Mouse (Mus musculus): ENCODE measurements around the gene Ppard. TPM values are rescaled to one million over a fixed set of nuclear protein-coding genes. Genes with fewer than 3 reads are reported as not detected.
A peak's percentile ranks its signal among the peaks of the same experiment; 100 is the strongest.

The Ppard gene
- polyA plus RNA-seq, 1 experiment from 2014 or later = 1.7 TPM

- Histone ChIP-seq H3K4me1 (ENCODE audit: control insufficient read depth, insufficient read depth, low read length) (peaks cover 3% of the 10 kb centered on the region; the same call in 1 of the 2 replicates), H3K9ac (ENCODE audit: low read length) (no peak overlapping the region), H3K36me3 (ENCODE audit: control insufficient read depth, insufficient read depth, low read length) (no peaks in the 10 kb centered on the region), H3K27me3 (ENCODE audit: control insufficient read depth, insufficient read depth, low read length) (no peaks in the 10 kb centered on the region), H3K4me3 (ENCODE audit: low read depth, low read length) (no peak overlapping the region), H3K9me3 (ENCODE audit: control insufficient read depth, low read length) (no peaks in the 10 kb centered on the region), H3K4me2 (no peak overlapping the region), H3K27ac (ENCODE audit: low read depth, low read length) (no peak overlapping the region)
- no peak for ATAC-seq (ENCODE audit: low FRiP score)
- DNase-seq (ENCODE audit: low spot score, missing footprints) = no peak
- 81% methylated on average over 4 of the region's 4 CpGs for WGBS
Observed at GRCm38 (mm10) chr17:28293716-28294115, 61.2 kb downstream of the Ppard start.

- Histone ChIP-seq H3K36me3 (ENCODE audit: control insufficient read depth, insufficient read depth, low read length) (no peaks in the 10 kb centered on the region), H3K4me2 (no peak overlapping the region), H3K4me3 (ENCODE audit: low read depth, low read length) (no peak overlapping the region), H3K27ac (ENCODE audit: low read depth, low read length) (no peak overlapping the region; the same call in 1 of the 2 replicates), H3K4me1 (ENCODE audit: control insufficient read depth, insufficient read depth, low read length) (peaks cover 5% of the 10 kb centered on the region), H3K9me3 (ENCODE audit: control insufficient read depth, low read length) (no peaks in the 10 kb centered on the region), H3K27me3 (ENCODE audit: control insufficient read depth, insufficient read depth, low read length) (no peaks in the 10 kb centered on the region), H3K9ac (ENCODE audit: low read length) (no peak overlapping the region)
- 73% methylated on average over 17 of the region's 17 CpGs for WGBS
- ATAC-seq (ENCODE audit: low FRiP score) = no peak
- no peak for DNase-seq (ENCODE audit: low spot score, missing footprints)
Observed at GRCm38 (mm10) chr17:28294449-28295333, 62.2 kb downstream of the Ppard start.

GRCm38 (mm10) chr17:28298888-28299287 is 66.4 kb downstream of the Ppard start:
- Histone ChIP-seq H3K27ac (ENCODE audit: low read depth, low read length) (no peak overlapping the region), H3K9me3 (ENCODE audit: control insufficient read depth, low read length) (no peaks in the 10 kb centered on the region), H3K4me2 (no peak overlapping the region), H3K4me1 (ENCODE audit: control insufficient read depth, insufficient read depth, low read length) (peaks cover 13% of the 10 kb centered on the region), H3K4me3 (ENCODE audit: low read depth, low read length) (no peak overlapping the region), H3K9ac (ENCODE audit: low read length) (no peak overlapping the region), H3K27me3 (ENCODE audit: control insufficient read depth, insufficient read depth, low read length) (no peaks in the 10 kb centered on the region), H3K36me3 (ENCODE audit: control insufficient read depth, insufficient read depth, low read length) (no peaks in the 10 kb centered on the region)
- 94% methylated on average over 17 of the region's 17 CpGs for WGBS
- DNase-seq (ENCODE audit: low spot score, missing footprints) (no peak), ATAC-seq (ENCODE audit: low FRiP score) (no peak)

GRCm38 (mm10) chr17:28299669-28300320 is 67.3 kb downstream of the Ppard start:
- 0 out of 2 replicates have a peak overlapping the region, but pooled peaks have one; percentile 24 for H3K9ac ChIP-seq (ENCODE audit: low read length)
- 52% methylated on average over 10 of the region's 11 CpGs for WGBS
- no peak overlapping the region for H3K4me3 ChIP-seq (ENCODE audit: low read depth, low read length)
- DNase-seq (ENCODE audit: low spot score, missing footprints) (no peak), ATAC-seq (ENCODE audit: low FRiP score) (no peak)
- no peaks in the 10 kb centered on the region for H3K9me3 ChIP-seq (ENCODE audit: control insufficient read depth, low read length)
- H3K27ac ChIP-seq (ENCODE audit: low read depth, low read length) = no peak overlapping the region; the same call in 1 of the 2 replicates
- peaks cover 10% of the 10 kb centered on the region for H3K4me1 ChIP-seq (ENCODE audit: control insufficient read depth, insufficient read depth, low read length)
- H3K4me2 ChIP-seq = no peak overlapping the region
- H3K36me3 ChIP-seq (ENCODE audit: control insufficient read depth, insufficient read depth, low read length) = no peaks in the 10 kb centered on the region
- no peaks in the 10 kb centered on the region for H3K27me3 ChIP-seq (ENCODE audit: control insufficient read depth, insufficient read depth, low read length)

- H3K27me3 ChIP-seq (ENCODE audit: control insufficient read depth, insufficient read depth, low read length) = no peaks in the 10 kb centered on the region
- H3K27ac ChIP-seq (ENCODE audit: low read depth, low read length) = no peak overlapping the region; the same call in 1 of the 2 replicates
- H3K36me3 ChIP-seq (ENCODE audit: control insufficient read depth, insufficient read depth, low read length) = no peaks in the 10 kb centered on the region
- peak overlapping the region; percentile 9; the same call in 1 of the 2 replicates for H3K9ac ChIP-seq (ENCODE audit: low read length)
- peaks cover 10% of the 10 kb centered on the region for H3K4me1 ChIP-seq (ENCODE audit: control insufficient read depth, insufficient read depth, low read length)
- no peak overlapping the region for H3K4me3 ChIP-seq (ENCODE audit: low read depth, low read length)
- DNase-seq (ENCODE audit: low spot score, missing footprints) (no peak), ATAC-seq (ENCODE audit: low FRiP score) (no peak)
- no peak overlapping the region for H3K4me2 ChIP-seq
- WGBS = 24% methylated on average over 9 of the region's 9 CpGs
- H3K9me3 ChIP-seq (ENCODE audit: control insufficient read depth, low read length) = no peaks in the 10 kb centered on the region
Observed at GRCm38 (mm10) chr17:28300323-28300722, 67.8 kb downstream of the Ppard start.

GRCm38 (mm10) chr17:28300850-28301249 is 68.3 kb downstream of the Ppard start:
- ATAC-seq (ENCODE audit: low FRiP score) = no peak

GRCm38 (mm10) chr17:28305172-28305571 is 72.7 kb downstream of the Ppard start:
- no peaks in the 10 kb centered on the region for H3K27me3 ChIP-seq (ENCODE audit: control insufficient read depth, insufficient read depth, low read length)
- no peak for ATAC-seq (ENCODE audit: low FRiP score)
- no peak overlapping the region for H3K27ac ChIP-seq (ENCODE audit: low read depth, low read length)
- no peak overlapping the region for H3K4me2 ChIP-seq
- H3K4me1 ChIP-seq (ENCODE audit: control insufficient read depth, insufficient read depth, low read length) = peaks cover 8% of the 10 kb centered on the region
- no peaks in the 10 kb centered on the region for H3K9me3 ChIP-seq (ENCODE audit: control insufficient read depth, low read length)
- H3K36me3 ChIP-seq (ENCODE audit: control insufficient read depth, insufficient read depth, low read length) = no peaks in the 10 kb centered on the region
- H3K9ac ChIP-seq (ENCODE audit: low read length) = no peak overlapping the region
- DNase-seq (ENCODE audit: low spot score, missing footprints) = no peak
- no peak overlapping the region for H3K4me3 ChIP-seq (ENCODE audit: low read depth, low read length)
- WGBS = 54% methylated on average over 10 of the region's 10 CpGs

More at GRCm38 (mm10) chr17:28300850-28301249, 68.3 kb downstream of the Ppard start:
- H3K4me1 ChIP-seq (ENCODE audit: control insufficient read depth, insufficient read depth, low read length) = peaks cover 10% of the 10 kb centered on the region
- WGBS = 63% methylated on average over 3 of the region's 3 CpGs
- H3K9me3 ChIP-seq (ENCODE audit: control insufficient read depth, low read length) = no peaks in the 10 kb centered on the region
- no peak overlapping the region for H3K27ac ChIP-seq (ENCODE audit: low read depth, low read length)
- DNase-seq (ENCODE audit: low spot score, missing footprints) = no peak
- no peaks in the 10 kb centered on the region for H3K27me3 ChIP-seq (ENCODE audit: control insufficient read depth, insufficient read depth, low read length)
- no peak overlapping the region for H3K4me2 ChIP-seq
- peak overlapping the region; percentile 1; the same call in 1 of the 2 replicates for H3K9ac ChIP-seq (ENCODE audit: low read length)
- no peak overlapping the region for H3K4me3 ChIP-seq (ENCODE audit: low read depth, low read length)
- no peaks in the 10 kb centered on the region for H3K36me3 ChIP-seq (ENCODE audit: control insufficient read depth, insufficient read depth, low read length)

GRCm38 (mm10) chr17:28308297-28309195 is 76.0 kb downstream of the Ppard start:
- no peak for ATAC-seq (ENCODE audit: low FRiP score)
- Histone ChIP-seq H3K27ac (ENCODE audit: low read depth, low read length) (no peak overlapping the region), H3K4me2 (no peak overlapping the region), H3K36me3 (ENCODE audit: control insufficient read depth, insufficient read depth, low read length) (no peaks in the 10 kb centered on the region), H3K27me3 (ENCODE audit: control insufficient read depth, insufficient read depth, low read length) (no peaks in the 10 kb centered on the region), H3K4me3 (ENCODE audit: low read depth, low read length) (no peak overlapping the region), H3K4me1 (ENCODE audit: control insufficient read depth, insufficient read depth, low read length) (peaks cover 4% of the 10 kb centered on the region; the same call in 1 of the 2 replicates), H3K9me3 (ENCODE audit: control insufficient read depth, low read length) (no peaks in the 10 kb centered on the region), H3K9ac (ENCODE audit: low read length) (peak overlapping the region; percentile 16; the same call in 1 of the 2 replicates)
- peak; percentile 98 for DNase-seq (ENCODE audit: low spot score, missing footprints)
- 16% methylated on average over 18 of the region's 18 CpGs for WGBS
